Mouse (Mus musculus) liver, embryonic 14.5 days (tissue): ENCODE data around the gene Ajm1.

Source experiments
- CTCF ChIP-seq: IDR thresholded peaks from 2 replicates; pipeline ENCODE4 v1.5.1; 2016; ENCODE audit warnings: antibody characterized with exemption, low read depth, control low read depth
- EP300 ChIP-seq: IDR thresholded peaks from 2 replicates; pipeline ENCODE4 v1.6.1; 2016; ENCODE audit warnings: antibody characterized with exemption, low read depth

GRCm38 (mm10) chr2:25536531-25536930 lies 45.0 kb downstream of the Ajm1 start:
- TF ChIP-seq CTCF (no peak), EP300 (no peak)
